Mouse (Mus musculus): ENCODE measurements around the gene Luzp2.
A peak's percentile ranks its signal among the peaks of the same experiment; 100 is the strongest.

The Luzp2 gene

GRCm38 (mm10) chr7:54835372-54835851 is at the start of gene Luzp2:
Gene Luzp2, plus strand, starts transcription at chr7:54835498.
- peak; percentile 5 for DNase-seq (ENCODE audit: low read depth, low spot score)

GRCm38 (mm10) chr7:54787456-54787855 is 47.8 kb upstream of the Luzp2 start:
- DNase-seq (ENCODE audit: low read depth, low spot score), result no peak

DNA sequence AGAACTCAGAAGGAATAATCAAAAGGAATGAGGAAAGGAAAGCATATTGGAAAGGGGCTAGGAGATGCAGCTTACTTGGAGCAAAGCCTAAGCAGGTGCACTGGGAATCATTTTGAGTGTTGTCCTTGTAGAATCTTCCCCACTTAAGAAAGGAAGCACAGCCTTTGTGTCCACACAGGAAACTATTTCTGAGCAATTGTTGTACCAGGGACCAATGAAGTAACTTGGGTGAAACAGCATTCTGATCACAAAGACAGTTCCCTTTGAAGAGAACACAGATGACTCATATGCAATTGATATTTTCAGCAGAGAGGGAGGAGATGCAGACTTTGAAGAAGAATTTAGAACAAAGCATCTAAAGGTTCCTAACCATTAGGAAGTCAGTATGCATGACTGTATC is 16.7 kb upstream of the Luzp2 start:
- DNase-seq (ENCODE audit: low read depth, low spot score), result no peak

DNA sequence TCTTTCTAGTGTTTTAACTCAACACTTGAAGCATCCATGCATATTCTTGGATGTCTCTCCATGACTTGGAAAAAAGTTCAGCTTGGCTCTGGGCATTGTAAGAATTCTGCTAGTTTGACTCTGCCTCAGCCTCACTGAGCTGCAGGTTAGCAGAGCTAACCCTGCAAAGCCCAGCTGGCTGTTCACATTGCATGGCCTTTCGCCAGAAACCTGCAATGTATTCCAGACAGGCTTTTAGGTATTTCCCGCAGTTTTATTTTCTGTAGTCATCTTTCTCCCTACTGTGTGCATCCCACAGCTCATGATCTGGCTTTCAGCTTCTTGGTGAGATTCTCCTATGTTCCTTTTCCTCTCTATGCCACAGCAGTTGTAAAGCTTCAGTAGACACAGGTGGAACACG is 6.5 kb upstream of the Luzp2 start:
- no peak for DNase-seq (ENCODE audit: low read depth, low spot score)

DNA sequence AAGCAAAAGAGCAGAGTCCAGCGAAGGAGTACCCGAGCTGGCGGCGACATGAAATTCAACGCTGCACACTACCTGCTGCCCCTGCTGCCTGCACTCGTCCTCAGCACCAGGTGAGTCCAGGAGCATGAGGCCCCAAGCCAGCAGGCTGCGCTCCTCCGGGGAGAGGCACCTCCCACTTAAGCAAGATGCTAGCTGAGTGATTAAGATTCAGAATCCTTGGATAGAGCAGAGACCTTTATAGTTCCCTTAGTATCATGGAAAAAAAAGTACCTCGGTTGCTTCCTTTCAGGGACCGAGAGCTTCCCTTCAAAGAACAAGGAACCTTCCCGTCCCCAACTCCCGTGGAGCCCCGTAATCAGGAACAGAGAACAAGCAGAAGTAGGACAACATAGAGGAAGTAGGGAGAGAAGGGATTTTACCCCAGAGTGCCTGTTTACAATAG is 634 bp downstream of the Luzp2 start:
- DNase-seq (ENCODE audit: low read depth, low spot score), result peak; percentile 10

DNA sequence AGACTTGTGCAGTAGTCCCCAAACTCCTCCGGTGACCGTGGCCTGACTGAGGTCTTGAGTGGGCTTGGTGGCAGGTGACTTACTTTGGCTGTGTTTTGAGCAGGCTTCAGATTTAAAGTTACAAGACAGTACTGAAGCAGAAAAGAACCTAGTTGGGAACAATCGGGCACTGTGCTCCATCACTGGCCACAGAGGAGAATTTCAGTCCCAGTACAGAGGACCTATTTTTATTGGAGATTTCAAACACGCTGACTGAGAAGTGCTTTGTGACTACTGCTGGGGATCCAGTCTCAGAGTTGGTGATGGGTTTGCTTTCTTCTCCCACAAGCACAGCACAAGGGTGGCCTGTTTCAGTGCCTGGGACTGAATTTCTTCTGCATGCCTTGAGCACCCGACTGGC is 1.1 kb downstream of the Luzp2 start:
- no peak for DNase-seq (ENCODE audit: low read depth, low spot score)

- no peak for DNase-seq (ENCODE audit: low read depth, low spot score)
Measured at GRCm38 (mm10) chr7:54842807-54843335, 7.6 kb downstream of the Luzp2 start.

DNA sequence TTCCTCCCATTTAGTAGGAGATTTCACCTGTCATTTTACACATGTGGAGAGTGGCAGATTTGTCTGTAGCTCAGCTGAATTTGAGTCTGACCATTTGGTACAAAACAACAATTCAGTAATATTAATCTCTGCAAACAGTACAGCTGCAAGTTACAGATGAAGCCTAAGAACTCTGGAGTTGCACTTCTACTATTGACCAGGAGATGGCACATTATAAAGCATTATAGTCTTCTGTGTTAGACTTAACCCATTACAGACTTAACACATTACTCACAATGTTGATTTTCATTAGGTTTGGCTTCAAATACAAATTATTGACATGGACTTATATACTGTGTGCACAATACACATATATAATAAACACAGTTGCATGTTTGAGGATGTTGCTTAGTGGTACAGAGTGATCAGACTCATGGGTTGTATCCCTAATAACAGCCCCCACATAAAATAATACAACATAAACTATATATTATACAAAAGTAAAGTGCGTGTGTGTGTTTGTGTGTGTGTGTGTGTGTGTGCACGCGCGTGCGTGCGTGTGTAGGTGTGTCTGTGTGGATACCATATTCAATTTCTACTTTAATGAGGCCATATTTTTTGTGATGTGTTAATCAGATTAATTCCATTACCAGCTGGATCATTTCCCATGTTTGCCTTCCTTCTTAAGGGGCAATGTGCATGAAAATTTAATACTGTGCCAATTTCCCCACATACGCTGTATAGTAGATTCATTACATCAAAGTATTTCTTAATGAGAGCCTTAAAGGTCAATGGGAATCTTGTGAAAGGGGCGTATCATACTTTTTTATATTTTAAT is 10.8 kb downstream of the Luzp2 start:
- peak; percentile 20 for DNase-seq (ENCODE audit: low read depth, low spot score)

DNA sequence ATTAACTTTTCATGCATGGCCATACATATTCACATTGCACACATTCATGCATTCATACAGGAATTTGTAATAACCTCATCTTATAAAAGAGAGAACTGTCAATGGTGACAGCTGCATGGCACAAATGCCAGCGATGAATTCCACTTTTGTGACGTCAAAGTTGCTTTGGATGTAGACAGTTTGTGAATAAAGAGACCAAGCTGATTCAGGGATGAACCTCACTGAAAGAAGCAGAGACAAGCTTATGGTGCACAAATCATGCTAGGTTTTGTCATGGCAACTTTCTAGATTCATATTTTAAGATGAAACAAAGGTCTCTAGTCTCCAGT is 11.4 kb downstream of the Luzp2 start:
- DNase-seq (ENCODE audit: low read depth, low spot score), result no peak

DNA sequence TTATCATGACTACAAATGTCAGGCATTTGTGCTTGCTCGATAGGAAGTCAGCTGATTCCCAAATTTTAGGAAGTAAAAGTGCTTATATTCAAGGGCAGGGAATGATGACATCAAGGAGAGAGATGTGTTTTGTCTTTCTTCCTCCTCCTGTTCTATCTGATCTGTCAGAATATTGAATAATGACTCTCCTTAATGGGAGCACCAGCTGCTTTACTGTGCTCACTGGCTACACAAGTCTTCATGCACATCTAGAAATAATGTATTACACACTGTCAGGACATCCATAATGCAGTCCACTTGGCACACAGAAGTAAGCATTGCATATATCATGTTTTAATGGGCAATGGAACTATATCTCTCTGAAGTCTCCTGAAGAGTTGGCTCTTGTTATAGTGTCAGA is 17.6 kb downstream of the Luzp2 start:
- DNase-seq (ENCODE audit: low read depth, low spot score), result no peak

GRCm38 (mm10) chr7:54861230-54861856 is 26.0 kb downstream of the Luzp2 start:
- no peak for DNase-seq (ENCODE audit: low read depth, low spot score)

DNA sequence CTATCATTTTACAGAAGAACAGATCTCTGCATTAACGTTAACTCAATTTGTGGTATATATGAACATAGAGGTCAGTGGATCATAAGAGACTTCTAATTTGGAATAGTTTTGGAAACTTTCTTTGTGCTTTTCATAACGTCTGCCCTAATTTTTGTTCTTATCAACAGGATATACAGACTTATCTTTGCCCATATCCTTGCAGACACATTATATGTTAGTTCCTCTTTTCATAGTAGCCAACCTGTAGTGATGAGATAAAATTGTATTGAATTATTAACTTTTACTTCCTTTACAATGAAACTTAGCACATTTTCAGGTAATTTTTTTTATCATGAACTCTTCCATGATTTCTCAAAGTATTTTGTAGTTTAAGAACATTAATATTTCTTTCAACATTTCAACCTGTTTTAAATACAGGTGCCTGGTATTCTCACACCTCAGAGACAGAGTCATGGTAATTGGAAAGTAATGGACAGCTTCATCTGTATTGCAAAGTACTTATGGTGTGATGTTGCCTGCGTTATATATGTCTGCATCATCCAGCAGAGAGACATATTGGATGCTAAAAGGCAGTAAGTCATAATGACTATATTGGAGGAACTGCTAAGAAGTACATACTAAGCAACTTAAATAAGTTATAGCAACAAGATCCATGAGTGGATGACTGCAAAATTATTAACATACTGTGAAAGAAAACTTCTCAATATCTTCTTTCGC is 43.8 kb downstream of the Luzp2 start:
- DNase-seq (ENCODE audit: low read depth, low spot score), result no peak

- DNase-seq (ENCODE audit: low read depth, low spot score), result no peak
Measured at GRCm38 (mm10) chr7:54893709-54894627, 58.7 kb downstream of the Luzp2 start.

DNA sequence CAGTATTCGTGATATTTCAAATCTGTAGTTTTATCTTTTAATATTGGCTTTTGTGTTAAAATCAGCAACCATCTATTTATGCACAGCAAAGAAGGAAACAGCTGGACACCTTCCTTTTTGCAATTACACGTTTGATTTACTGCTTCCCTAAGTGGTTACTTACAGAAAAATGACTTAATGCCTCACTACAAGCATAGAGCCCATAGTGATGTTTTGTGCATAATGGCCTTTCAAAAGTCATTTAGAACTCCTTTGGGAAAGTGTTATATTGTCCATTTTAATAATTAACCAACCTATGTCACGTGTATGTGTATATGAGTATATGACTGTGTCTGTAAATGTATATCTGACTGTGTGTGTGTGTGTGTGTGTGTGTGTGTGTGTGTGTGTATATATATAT is 63.3 kb downstream of the Luzp2 start:
- no peak for DNase-seq (ENCODE audit: low read depth, low spot score)

DNA sequence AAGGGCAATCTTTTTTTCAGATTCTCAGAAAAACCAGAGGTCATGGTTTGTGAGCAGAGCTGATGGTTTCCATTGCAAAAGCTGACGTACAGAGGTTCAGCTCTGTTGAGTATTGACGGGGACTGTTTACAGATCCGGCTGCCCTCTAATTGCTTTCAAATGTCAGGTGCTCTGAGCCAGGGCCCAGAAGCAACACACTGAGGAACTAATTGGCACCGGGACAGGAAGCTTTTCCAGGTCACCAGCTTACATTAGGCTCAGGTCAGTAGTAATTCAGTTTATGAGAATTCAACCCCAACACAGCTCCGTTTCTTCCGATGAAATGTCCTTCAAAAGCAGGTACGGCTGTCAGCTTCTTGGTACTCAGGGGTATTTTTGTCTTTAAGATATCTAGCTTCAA is 74.7 kb downstream of the Luzp2 start:
- DNase-seq (ENCODE audit: low read depth, low spot score), result no peak

GRCm38 (mm10) chr7:54914030-54914429 is 78.7 kb downstream of the Luzp2 start:
- DNase-seq (ENCODE audit: low read depth, low spot score), result no peak

DNA sequence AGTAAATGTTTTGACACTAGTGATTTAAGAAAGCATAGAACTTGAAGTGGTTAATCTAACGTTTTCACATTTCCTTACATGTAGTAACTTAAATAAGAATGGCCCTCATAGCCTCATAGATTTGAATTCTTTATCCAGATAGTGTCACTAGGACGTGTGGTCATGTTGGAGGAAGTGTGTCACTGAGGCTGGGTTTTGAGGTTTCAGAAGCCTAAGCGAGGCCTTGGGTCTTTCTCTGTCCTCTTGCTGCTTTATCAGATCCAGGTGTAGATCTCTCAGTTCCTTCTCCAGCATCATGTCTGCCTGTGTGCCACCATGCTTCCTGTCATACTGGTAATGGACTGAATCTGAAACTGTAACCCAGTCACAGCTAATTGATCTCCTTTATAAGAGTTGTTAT is 86.7 kb downstream of the Luzp2 start:
- DNase-seq (ENCODE audit: low read depth, low spot score), result no peak

DNA sequence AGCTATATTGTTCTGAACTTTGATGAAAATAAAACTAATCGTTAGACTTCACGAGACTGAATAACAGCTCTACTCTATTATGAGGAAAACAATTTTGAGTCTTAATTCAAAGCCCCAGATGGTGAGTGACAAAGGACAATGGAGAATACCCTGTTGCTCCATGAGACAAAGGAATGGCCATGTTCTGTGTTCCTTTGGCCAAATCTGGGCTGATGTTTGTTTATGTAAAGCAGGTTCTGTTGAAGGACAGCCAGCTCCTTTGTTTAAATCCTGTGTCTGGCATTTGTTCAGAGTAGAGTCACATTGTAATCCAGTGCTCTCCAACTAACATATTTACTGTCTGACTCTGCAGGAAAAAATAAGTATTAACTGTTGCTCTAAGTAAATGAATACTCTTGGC is 121.5 kb downstream of the Luzp2 start:
- DNase-seq (ENCODE audit: low read depth, low spot score), result no peak

GRCm38 (mm10) chr7:54962678-54963077 is 127.4 kb downstream of the Luzp2 start:
- no peak for DNase-seq (ENCODE audit: low read depth, low spot score)

DNA sequence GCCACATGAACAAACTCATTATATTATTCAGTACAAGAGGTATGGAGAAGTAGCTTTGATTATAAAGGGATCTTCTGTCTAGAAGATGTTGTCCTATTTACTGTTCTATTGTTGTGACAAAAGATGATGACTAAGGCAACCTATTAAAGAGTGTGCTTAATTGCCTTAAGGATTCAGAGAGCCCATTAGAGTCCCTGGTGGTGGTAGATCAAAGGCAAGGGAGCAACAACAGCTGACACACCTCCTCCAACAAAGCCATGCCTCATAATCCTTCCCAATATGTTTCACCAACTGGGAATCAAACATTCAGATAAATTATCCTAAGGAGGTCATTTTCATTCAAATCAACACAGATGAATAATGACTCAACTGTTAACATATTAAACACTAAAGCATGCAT is 142.1 kb downstream of the Luzp2 start:
- no peak for DNase-seq (ENCODE audit: low read depth, low spot score)

DNA sequence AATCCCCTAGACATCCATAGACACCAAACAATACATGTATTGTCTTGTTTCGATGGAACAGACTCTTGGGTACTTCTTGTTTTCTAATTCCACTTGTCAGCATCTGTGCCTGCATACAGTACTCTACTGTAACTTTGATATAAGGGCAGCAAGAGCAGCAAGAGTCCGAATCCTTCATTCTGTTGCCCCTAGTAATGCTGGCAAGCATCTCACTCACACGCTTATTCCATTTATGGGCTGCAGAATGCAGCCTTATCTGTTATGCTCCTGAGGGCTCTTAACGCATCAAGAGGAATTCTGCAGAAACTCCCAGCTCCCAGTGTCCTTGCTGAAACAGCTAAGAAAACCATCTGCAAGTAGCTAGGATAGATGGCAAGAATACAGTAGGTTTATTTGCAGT is 145.3 kb downstream of the Luzp2 start:
- DNase-seq (ENCODE audit: low read depth, low spot score), result no peak

Data from ES-CJ7 (cell line).